Mouse (Mus musculus): Measurements from ENCODE around the gene Ppp6r1. TPM values are rescaled to one million over a fixed set of nuclear protein-coding genes. Genes with fewer than 3 reads are reported as not detected.

Gene Ppp6r1
- 20.7 and 21.7 TPM in 2 replicates for polyA plus RNA-seq (2015; fragmentation: Nextera tagmentation; extraction: Ambion mirVana)

GRCm38 (mm10) chr7:4658912-4659551, at the start of gene Ppp6r1:
Gene Ppp6r1 (minus strand): TSS chr7:4659019.

GRCm38 (mm10) chr7:4690387-4690786, 31.6 kb upstream of the Ppp6r1 start, which contains the start of gene Brsk1:
Gene Brsk1 (plus strand): TSS chr7:4690604.

GRCm38 (mm10) chr7:4684632-4685417, 26.0 kb upstream of the Ppp6r1 start, which contains the start of gene Hspbp1:
Gene Hspbp1 (minus strand): TSS chr7:4685068.

GRCm38 (mm10) chr7:4631031-4631430, 27.8 kb downstream of the Ppp6r1 start, which contains the start of gene Tmem86b:
Gene Tmem86b (minus strand): TSS chr7:4631422.

GRCm38 (mm10) chr7:4603873-4604272, 54.9 kb downstream of the Ppp6r1 start, which contains the start of gene Ptprh:
Gene Ptprh (minus strand): TSS chr7:4604041.

Other genes with a start within 250 kb of the Ppp6r1 start
- gene Rdh13, start 213.4 kb downstream of the Ppp6r1 start, polyA plus RNA-seq (2015; fragmentation: Nextera tagmentation; extraction: Ambion mirVana), result 19.3 and 21.4 TPM in 2 replicates
- 7.6 and 9.7 TPM in 2 replicates for gene Eps8l1, start 198.3 kb downstream of the Ppp6r1 start, polyA plus RNA-seq (2015; fragmentation: Nextera tagmentation; extraction: Ambion mirVana)
- gene Ppp1r12c, start 157.3 kb downstream of the Ppp6r1 start, polyA plus RNA-seq (2015; fragmentation: Nextera tagmentation; extraction: Ambion mirVana), result 60.9 and 67.4 TPM in 2 replicates
- gene Tnnt1, start 142.6 kb downstream of the Ppp6r1 start, polyA plus RNA-seq (2015; fragmentation: Nextera tagmentation; extraction: Ambion mirVana), result 102 and 107 TPM in 2 replicates
- 1.5 and 2.5 TPM in 2 replicates for gene Tnni3, start 134.8 kb downstream of the Ppp6r1 start, polyA plus RNA-seq (2015; fragmentation: Nextera tagmentation; extraction: Ambion mirVana)
- 1.4 TPM in 2 replicates for gene Dnaaf3, start 126.6 kb downstream of the Ppp6r1 start, polyA plus RNA-seq (2015; fragmentation: Nextera tagmentation; extraction: Ambion mirVana)
- 0.57 and 1.5 TPM in 2 replicates for gene Syt5, start 111.5 kb downstream of the Ppp6r1 start, polyA plus RNA-seq (2015; fragmentation: Nextera tagmentation; extraction: Ambion mirVana)
- gene Ptprh, start 55.0 kb downstream of the Ppp6r1 start, polyA plus RNA-seq (2015; fragmentation: Nextera tagmentation; extraction: Ambion mirVana), result not detected in 2 replicates
- gene Tmem86b, start 27.6 kb downstream of the Ppp6r1 start, polyA plus RNA-seq (2015; fragmentation: Nextera tagmentation; extraction: Ambion mirVana), result 0.64 and 1.0 TPM in 2 replicates
- gene Hspbp1, start 26.0 kb upstream of the Ppp6r1 start, polyA plus RNA-seq (2015; fragmentation: Nextera tagmentation; extraction: Ambion mirVana), result 50.6 and 51.7 TPM in 2 replicates
- gene Brsk1, start 31.6 kb upstream of the Ppp6r1 start, polyA plus RNA-seq (2015; fragmentation: Nextera tagmentation; extraction: Ambion mirVana), result 0.36 and 0.59 TPM in 2 replicates
- 0.13 TPM in 1 of 2 replicates, not detected in the other for gene Tmem150b, start 66.2 kb upstream of the Ppp6r1 start, polyA plus RNA-seq (2015; fragmentation: Nextera tagmentation; extraction: Ambion mirVana)
- gene Kmt5c, start 81.1 kb upstream of the Ppp6r1 start, polyA plus RNA-seq (2015; fragmentation: Nextera tagmentation; extraction: Ambion mirVana), result 23.7 and 24.3 TPM in 2 replicates
- gene Cox6b2, start 94.1 kb upstream of the Ppp6r1 start, polyA plus RNA-seq (2015; fragmentation: Nextera tagmentation; extraction: Ambion mirVana), result 50.4 and 62.9 TPM in 2 replicates
- not detected in 2 replicates for gene Fam71e2, start 112.3 kb upstream of the Ppp6r1 start, polyA plus RNA-seq (2015; fragmentation: Nextera tagmentation; extraction: Ambion mirVana)
- gene Il11, start 123.8 kb upstream of the Ppp6r1 start, polyA plus RNA-seq (2015; fragmentation: Nextera tagmentation; extraction: Ambion mirVana), result 0.76 and 1.5 TPM in 2 replicates
- 0.35 TPM in 1 of 2 replicates, not detected in the other for gene Tmem190, start 123.9 kb upstream of the Ppp6r1 start, polyA plus RNA-seq (2015; fragmentation: Nextera tagmentation; extraction: Ambion mirVana)
- 24.6 and 25.2 TPM in 2 replicates for gene Tmem238, start 130.6 kb upstream of the Ppp6r1 start, polyA plus RNA-seq (2015; fragmentation: Nextera tagmentation; extraction: Ambion mirVana)
- 304 and 319 TPM in 2 replicates for gene Rpl28, start 133.9 kb upstream of the Ppp6r1 start, polyA plus RNA-seq (2015; fragmentation: Nextera tagmentation; extraction: Ambion mirVana)
- 130 and 139 TPM in 2 replicates for gene Ube2s, start 153.6 kb upstream of the Ppp6r1 start, polyA plus RNA-seq (2015; fragmentation: Nextera tagmentation; extraction: Ambion mirVana)
- gene Shisa7, start 185.7 kb upstream of the Ppp6r1 start, polyA plus RNA-seq (2015; fragmentation: Nextera tagmentation; extraction: Ambion mirVana), result 0.10 and 0.20 TPM in 2 replicates
- 8.1 and 9.4 TPM in 2 replicates for gene Isoc2b, start 211.2 kb upstream of the Ppp6r1 start, polyA plus RNA-seq (2015; fragmentation: Nextera tagmentation; extraction: Ambion mirVana)
- gene Isoc2a, start 218.1 kb upstream of the Ppp6r1 start, polyA plus RNA-seq (2015; fragmentation: Nextera tagmentation; extraction: Ambion mirVana), result 0.64 and 0.98 TPM in 2 replicates
- not detected in 2 replicates for gene Gm36210, start 247.5 kb upstream of the Ppp6r1 start, polyA plus RNA-seq (2015; fragmentation: Nextera tagmentation; extraction: Ambion mirVana)